Mouse (Mus musculus): ENCODE results near the gene Gm7073. TPM values are rescaled to one million over a fixed set of nuclear protein-coding genes. Genes with fewer than 3 reads are reported as not detected.

Gm7073 gene
- polyA plus RNA-seq (2015; fragmentation: Nextera tagmentation; extraction: Ambion mirVana): not detected in 2 replicates

DNA sequence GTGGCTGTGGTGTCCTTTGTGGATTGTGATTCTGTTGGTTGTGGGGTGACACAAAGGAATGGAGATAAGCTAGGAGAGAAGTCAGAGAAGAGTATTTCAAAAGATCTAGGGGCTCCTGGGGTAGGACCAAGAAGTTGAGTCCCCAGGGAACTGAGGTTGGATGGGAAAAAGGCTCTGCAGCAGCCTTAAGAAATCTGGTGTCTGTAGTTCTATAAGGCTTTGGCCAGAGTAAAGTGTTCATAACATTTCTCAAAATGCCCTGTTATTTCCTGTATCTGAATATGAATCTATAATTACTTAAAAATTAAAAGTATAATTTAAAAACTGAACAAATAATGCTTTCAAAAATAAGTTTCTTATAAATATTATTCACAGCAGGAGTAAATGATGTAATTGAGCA, at the start of gene Gm7073:
TSS of gene Gm7073 (minus strand) at position 101 of the 400 bp plus-strand sequence.
- ATAC-seq (ENCODE audit: low read depth): no peak

DNA sequence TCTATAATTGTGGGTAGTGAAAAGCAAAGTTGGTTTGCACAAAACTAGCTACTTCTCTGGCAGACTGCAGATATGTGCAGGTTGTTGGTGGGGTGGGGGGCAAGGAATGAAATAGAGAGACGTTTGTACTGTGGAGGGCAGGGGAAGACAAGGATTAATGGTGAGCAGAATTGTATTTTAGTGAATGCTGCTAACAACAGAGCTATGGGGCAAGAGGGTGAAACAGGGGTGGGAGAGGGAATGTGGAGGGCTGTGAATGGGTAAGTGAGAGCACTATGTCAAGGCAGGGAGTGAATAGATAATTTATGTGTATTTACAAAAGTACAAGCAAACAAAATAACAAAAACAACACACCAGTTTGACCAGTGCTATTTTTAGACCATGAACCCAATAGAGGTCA, 31.5 kb upstream of the Gm7073 start:
- H3K4me3 ChIP-seq (replicated peaks): no peak overlapping the region
- H3K9ac ChIP-seq: no peak overlapping the region
- DNase-seq: no peak
- 48% methylated on average over 1 of the region's 1 CpGs for WGBS (ENCODE audit: insufficient replicate concordance)
- H3K9me3 ChIP-seq (replicated peaks): no peaks in the 10 kb centered on the region
- H3K36me3 ChIP-seq: no peaks in the 10 kb centered on the region
- H3K27ac ChIP-seq: no peak overlapping the region
- H3K27me3 ChIP-seq: no peaks in the 10 kb centered on the region
- no peak for ATAC-seq (ENCODE audit: low read depth)
- H3K4me2 ChIP-seq: no peak overlapping the region
- no peaks in the 10 kb centered on the region for H3K4me1 ChIP-seq (replicated peaks)

More for the DNA sequence above, at the start of gene Gm7073:
- Histone ChIP-seq H3K4me2 (no peak within 1 kb of the TSS), H3K27ac (no peak within 1 kb of the TSS), H3K27me3 (no peaks in the 10 kb centered on the region), H3K9me3 (replicated peaks) (no peaks in the 10 kb centered on the region), H3K4me1 (replicated peaks) (no peaks in the 10 kb centered on the region), H3K9ac (no peak within 1 kb of the TSS), H3K4me3 (replicated peaks) (no peak within 1 kb of the TSS), H3K36me3 (no peaks in the 10 kb centered on the region)
- DNase-seq: no peak

GRCm38 (mm10) chrX:60569047-60569446, 30.0 kb upstream of the Gm7073 start:
- no peaks in the 10 kb centered on the region for H3K36me3 ChIP-seq
- ATAC-seq (ENCODE audit: low read depth): no peak
- DNase-seq: no peak

GRCm38 (mm10) chrX:60555242-60555641, 16.2 kb upstream of the Gm7073 start:
- WGBS (ENCODE audit: insufficient replicate concordance): 49% methylated on average over 4 of the region's 4 CpGs
- Histone ChIP-seq H3K4me2 (no peak overlapping the region), H3K9me3 (replicated peaks) (no peaks in the 10 kb centered on the region), H3K4me3 (replicated peaks) (no peak overlapping the region), H3K27me3 (no peaks in the 10 kb centered on the region), H3K36me3 (no peaks in the 10 kb centered on the region), H3K9ac (no peak overlapping the region), H3K4me1 (replicated peaks) (no peaks in the 10 kb centered on the region), H3K27ac (no peak overlapping the region)
- DNase-seq (no peak), ATAC-seq (ENCODE audit: low read depth) (no peak)

More at GRCm38 (mm10) chrX:60569047-60569446, 30.0 kb upstream of the Gm7073 start:
- no peaks in the 10 kb centered on the region for H3K27me3 ChIP-seq
- no peak overlapping the region for H3K27ac ChIP-seq
- H3K4me1 ChIP-seq (replicated peaks): no peaks in the 10 kb centered on the region
- no peak overlapping the region for H3K4me2 ChIP-seq
- no peak overlapping the region for H3K4me3 ChIP-seq (replicated peaks)
- no peaks in the 10 kb centered on the region for H3K9me3 ChIP-seq (replicated peaks)
- no peak overlapping the region for H3K9ac ChIP-seq

DNA sequence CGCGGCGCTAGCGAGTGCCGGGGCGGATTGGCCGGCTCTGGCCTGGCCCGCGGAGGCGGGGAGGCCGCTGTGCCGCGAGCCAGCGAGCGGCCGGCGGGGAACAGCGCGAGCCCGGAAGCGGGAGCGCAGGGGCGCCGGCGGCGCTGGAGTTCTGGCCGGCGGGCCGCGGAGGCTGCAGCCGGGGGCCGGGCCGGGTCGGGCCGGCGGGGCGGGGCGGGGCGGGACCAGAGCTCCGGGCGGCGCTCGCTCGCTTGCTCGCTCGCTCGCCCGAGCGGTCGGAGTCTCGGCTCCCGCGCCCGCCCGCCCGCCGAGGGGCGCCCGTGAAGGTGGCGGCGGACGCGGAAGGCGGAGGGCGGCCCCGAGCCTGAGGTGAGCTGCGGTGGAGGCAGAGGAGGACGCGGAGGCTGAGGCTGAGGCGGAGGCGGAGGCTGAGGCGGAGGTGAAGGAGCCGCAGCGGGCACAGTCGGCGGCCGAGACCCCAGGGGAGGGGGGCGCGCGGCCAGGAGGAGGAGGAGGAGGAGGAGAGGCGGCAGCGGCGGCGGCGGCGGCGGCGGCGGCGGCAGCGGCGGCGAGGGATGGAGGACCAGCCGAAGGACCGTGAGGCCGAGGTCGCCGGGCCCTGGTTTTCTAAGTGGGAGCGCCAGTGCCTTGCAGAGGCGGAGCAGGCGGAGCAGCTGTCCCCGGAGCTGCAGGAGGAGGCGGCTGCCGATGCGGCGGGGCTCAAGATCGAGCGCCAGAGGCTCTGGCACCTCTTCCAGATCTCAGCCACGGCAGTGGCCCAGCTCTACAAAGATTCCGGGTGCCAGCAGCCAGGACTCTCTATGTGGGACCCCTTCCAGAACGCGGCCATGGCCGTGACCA, 8.6 kb upstream of the Gm7073 start:
- no peak overlapping the region for H3K27ac ChIP-seq
- peak overlapping the region; percentile 62 for H3K4me2 ChIP-seq
- H3K4me3 ChIP-seq (replicated peaks): peak overlapping the region; percentile 50
- H3K9me3 ChIP-seq (replicated peaks): no peaks in the 10 kb centered on the region
- WGBS (ENCODE audit: insufficient replicate concordance): 14% methylated on average over 43 of the region's 113 CpGs
- H3K27me3 ChIP-seq: peaks cover 25% of the 10 kb centered on the region
- no peaks in the 10 kb centered on the region for H3K4me1 ChIP-seq (replicated peaks)
- H3K36me3 ChIP-seq: no peaks in the 10 kb centered on the region
- no peak for DNase-seq
- peak; percentile 58 for ATAC-seq (ENCODE audit: low read depth)
- H3K9ac ChIP-seq: no peak overlapping the region

DNA sequence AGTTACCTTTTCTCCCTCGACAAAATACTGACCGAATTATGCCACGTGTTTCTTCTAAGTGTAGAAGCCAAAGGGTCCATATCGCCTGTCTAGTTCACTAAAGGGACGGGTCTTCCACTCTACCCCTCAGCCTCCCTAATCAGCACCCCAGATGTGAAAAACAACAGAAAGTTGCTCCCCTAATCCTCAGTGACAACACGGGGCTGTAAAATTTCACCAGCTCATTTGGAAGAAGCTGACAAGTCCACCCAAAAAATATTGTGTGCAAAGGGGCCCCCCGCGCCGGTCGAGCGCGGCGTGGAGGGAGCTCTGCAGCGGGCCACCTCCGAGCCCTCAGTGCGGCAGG, 8.0 kb upstream of the Gm7073 start:
- Histone ChIP-seq H3K27me3 (peaks cover 25% of the 10 kb centered on the region), H3K36me3 (no peaks in the 10 kb centered on the region), H3K9me3 (replicated peaks) (no peaks in the 10 kb centered on the region), H3K4me2 (peak overlapping the region; percentile 62), H3K4me1 (replicated peaks) (no peaks in the 10 kb centered on the region), H3K27ac (no peak overlapping the region), H3K4me3 (replicated peaks) (peak overlapping the region; percentile 50), H3K9ac (no peak overlapping the region)
- ATAC-seq (ENCODE audit: low read depth) (no peak), DNase-seq (no peak)
- 10% methylated on average over 16 of the region's 16 CpGs for WGBS (ENCODE audit: insufficient replicate concordance)

GRCm38 (mm10) chrX:60545906-60546305, 6.9 kb upstream of the Gm7073 start:
- Histone ChIP-seq H3K9me3 (replicated peaks) (no peaks in the 10 kb centered on the region), H3K4me2 (no peak overlapping the region), H3K4me1 (replicated peaks) (no peaks in the 10 kb centered on the region), H3K27ac (no peak overlapping the region), H3K4me3 (replicated peaks) (no peak overlapping the region), H3K27me3 (peaks cover 25% of the 10 kb centered on the region), H3K36me3 (no peaks in the 10 kb centered on the region), H3K9ac (no peak overlapping the region)
- WGBS (ENCODE audit: insufficient replicate concordance): 45% methylated on average over 3 of the region's 3 CpGs
- DNase-seq: no peak
- ATAC-seq (ENCODE audit: low read depth): no peak

DNA sequence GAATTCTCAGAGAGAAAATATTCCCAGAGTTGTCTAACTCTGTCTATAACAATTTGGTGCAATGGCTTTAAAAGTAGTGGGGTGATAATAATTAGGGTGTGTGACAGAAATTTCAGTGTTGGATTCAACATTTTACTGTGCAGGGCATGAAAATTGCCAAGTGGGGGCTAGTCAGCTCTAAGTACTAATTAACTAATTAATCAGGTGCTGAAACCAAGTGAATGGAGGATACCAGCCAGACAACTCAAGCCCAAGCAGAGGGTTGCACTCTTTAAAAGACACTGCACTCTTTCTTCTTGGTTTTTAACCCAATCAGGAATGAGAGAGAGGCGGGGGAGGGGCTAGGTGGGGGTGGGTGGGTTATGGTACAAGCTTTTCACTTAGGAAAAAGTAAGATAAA, 6.4 kb upstream of the Gm7073 start:
- 10% methylated on average over 1 of the region's 1 CpGs for WGBS (ENCODE audit: insufficient replicate concordance)
- no peak for DNase-seq
- Histone ChIP-seq H3K27me3 (peaks cover 25% of the 10 kb centered on the region), H3K4me3 (replicated peaks) (no peak overlapping the region), H3K9ac (no peak overlapping the region), H3K27ac (no peak overlapping the region), H3K9me3 (replicated peaks) (no peaks in the 10 kb centered on the region), H3K4me1 (replicated peaks) (no peaks in the 10 kb centered on the region), H3K36me3 (no peaks in the 10 kb centered on the region), H3K4me2 (no peak overlapping the region)
- ATAC-seq (ENCODE audit: low read depth): no peak

DNA sequence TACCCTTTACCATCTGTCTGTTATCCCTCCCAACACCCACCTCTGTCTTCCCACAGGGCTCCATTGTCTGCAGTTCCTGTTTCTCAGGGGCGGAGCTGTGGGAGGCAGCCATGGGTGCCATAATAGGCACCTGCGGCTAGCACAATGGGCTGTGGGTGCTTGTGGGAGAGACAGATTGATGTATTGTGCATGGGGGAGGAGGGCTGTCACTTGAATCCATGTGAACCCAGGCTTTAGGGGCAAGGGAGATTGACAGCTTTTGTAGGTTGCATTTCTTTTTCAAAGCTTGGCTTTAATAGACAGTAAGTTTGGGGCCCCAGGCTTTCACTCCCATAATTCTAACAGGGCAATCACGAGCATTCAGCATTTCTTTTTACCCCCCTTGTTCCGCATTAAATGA, 5.0 kb upstream of the Gm7073 start:
- DNase-seq (no peak), ATAC-seq (ENCODE audit: low read depth) (no peak)
- Histone ChIP-seq H3K36me3 (no peaks in the 10 kb centered on the region), H3K4me1 (replicated peaks) (no peaks in the 10 kb centered on the region), H3K4me2 (no peak overlapping the region), H3K9me3 (replicated peaks) (no peaks in the 10 kb centered on the region), H3K4me3 (replicated peaks) (no peak overlapping the region), H3K27me3 (peaks cover 22% of the 10 kb centered on the region), H3K9ac (no peak overlapping the region), H3K27ac (no peak overlapping the region)
- 32% methylated on average over 4 of the region's 4 CpGs for WGBS (ENCODE audit: insufficient replicate concordance)

DNA sequence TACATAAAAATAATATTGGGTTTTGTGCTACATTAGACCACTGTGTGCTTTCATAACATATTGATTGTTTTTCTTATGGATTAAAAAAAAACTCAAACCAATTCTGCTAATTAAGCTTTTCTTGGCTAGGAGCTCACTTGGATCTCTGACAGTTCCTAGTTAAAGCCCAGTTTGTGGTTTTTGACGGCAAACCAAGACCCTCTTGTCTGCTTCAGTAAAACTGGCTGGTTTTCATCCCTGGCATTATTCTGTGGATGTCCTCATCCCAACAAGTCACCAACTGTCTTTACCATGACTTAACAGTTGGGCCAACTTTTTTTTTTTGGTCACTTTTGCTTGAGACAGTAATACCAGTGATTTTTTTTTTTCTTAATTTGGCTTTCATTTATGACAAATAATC, 3.9 kb upstream of the Gm7073 start:
- ATAC-seq (ENCODE audit: low read depth) (no peak), DNase-seq (no peak)
- no peak overlapping the region for H3K27ac ChIP-seq
- WGBS (ENCODE audit: insufficient replicate concordance): 56% methylated on average over 1 of the region's 1 CpGs
- H3K9me3 ChIP-seq (replicated peaks): no peaks in the 10 kb centered on the region
- no peak overlapping the region for H3K4me2 ChIP-seq
- no peak overlapping the region for H3K9ac ChIP-seq
- peaks cover 13% of the 10 kb centered on the region for H3K27me3 ChIP-seq
- H3K4me3 ChIP-seq (replicated peaks): no peak overlapping the region
- no peaks in the 10 kb centered on the region for H3K4me1 ChIP-seq (replicated peaks)
- no peaks in the 10 kb centered on the region for H3K36me3 ChIP-seq

DNA sequence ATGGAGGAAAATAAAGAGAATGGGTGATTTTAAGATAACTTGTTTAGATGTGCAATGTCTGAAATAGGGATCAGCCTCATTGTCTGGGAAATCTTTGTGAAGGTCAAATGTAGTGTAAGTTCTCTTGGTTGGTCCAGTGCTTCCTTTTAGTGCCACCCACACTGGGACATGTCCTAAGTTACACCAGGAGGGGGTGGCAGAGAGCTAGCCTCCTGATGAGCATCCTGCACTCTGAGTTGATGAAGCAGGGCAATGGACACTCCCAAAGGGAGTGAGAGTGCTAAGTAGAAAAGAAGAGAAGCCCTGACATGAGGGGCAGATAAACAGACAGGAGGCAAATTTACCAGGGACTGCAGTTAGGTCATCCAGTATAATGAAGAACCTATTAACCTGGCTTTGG, 35.1 kb downstream of the Gm7073 start:
- ATAC-seq (ENCODE audit: low read depth) (no peak), DNase-seq (no peak)
- Histone ChIP-seq H3K27ac (no peak overlapping the region), H3K9me3 (replicated peaks) (no peaks in the 10 kb centered on the region), H3K4me2 (no peak overlapping the region), H3K4me1 (replicated peaks) (no peaks in the 10 kb centered on the region), H3K27me3 (no peaks in the 10 kb centered on the region), H3K9ac (no peak overlapping the region), H3K36me3 (no peaks in the 10 kb centered on the region), H3K4me3 (replicated peaks) (no peak overlapping the region)

- ATAC-seq (ENCODE audit: low read depth) (no peak), DNase-seq (no peak)
- WGBS (ENCODE audit: insufficient replicate concordance): 48% methylated on average over 1 of the region's 1 CpGs
- no peak overlapping the region for H3K4me3 ChIP-seq (replicated peaks)
- H3K9me3 ChIP-seq (replicated peaks): no peaks in the 10 kb centered on the region
- no peak overlapping the region for H3K9ac ChIP-seq
- H3K4me1 ChIP-seq (replicated peaks): no peaks in the 10 kb centered on the region
- H3K4me2 ChIP-seq: no peak overlapping the region
- H3K27me3 ChIP-seq: no peaks in the 10 kb centered on the region
- no peak overlapping the region for H3K27ac ChIP-seq
- no peaks in the 10 kb centered on the region for H3K36me3 ChIP-seq
These were observed 41.3 kb downstream of the Gm7073 start for GRCm38 (mm10) chrX:60497750-60498149.
